Mouse (Mus musculus) forebrain, embryonic 12.5 days (tissue): ENCODE data around the gene Klhl22. TPM values are rescaled to one million over a fixed set of nuclear protein-coding genes. Genes with fewer than 3 reads are reported as not detected.

Source experiments
- ATAC-seq: fragments of 200-750 bp; cut with Nextera tagmentation; 2 replicates; pipeline ENCODE4 v1.8.0; 2017; ENCODE audit warnings: moderate TSS enrichment; ENCODE audit not compliant: low FRiP score
- H3K27ac ChIP-seq: fragments of 300-500 bp; sonication (generic); 2 replicates; pipeline ENCODE4 v1.5.1; 2016; ENCODE audit warnings: mild to moderate bottlenecking
- H3K27me3 ChIP-seq: fragments of 300-500 bp; sonication (generic); 2 replicates; pipeline ENCODE4 v1.6.1; 2016; ENCODE audit warnings: mild to moderate bottlenecking
- H3K36me3 ChIP-seq: fragments of 300-500 bp; sonication (generic); replicated peaks from 2 replicates; pipeline ENCODE4 v1.6.1; 2016; ENCODE audit warnings: mild to moderate bottlenecking
- H3K4me1 ChIP-seq: fragments of 300-500 bp; sonication (generic); 2 replicates; pipeline ENCODE4 v1.6.1; 2016
- H3K4me2 ChIP-seq: fragments of 300-500 bp; sonication (generic); 2 replicates; pipeline ENCODE4 v1.6.1; 2016; ENCODE audit warnings: mild to moderate bottlenecking, moderate library complexity
- H3K4me3 ChIP-seq: fragments of 300-500 bp; sonication (generic); replicated peaks from 2 replicates; pipeline ENCODE4 v1.5.1; 2016; ENCODE audit warnings: mild to moderate bottlenecking
- H3K9ac ChIP-seq: fragments of 300-500 bp; sonication (generic); 2 replicates; pipeline ENCODE4 v1.6.1; 2016; ENCODE audit warnings: mild to moderate bottlenecking
- H3K9me3 ChIP-seq: fragments of 300-500 bp; sonication (generic); 2 replicates; pipeline ENCODE4 v1.6.1; 2016
- WGBS: fragments of 180-500 bp; shearing (Covaris S2); methylation state at CpG from one replicate; pipeline ENCODE4 v1.1.7; 2016; 5-methylcytosine and 5-hydroxymethylcytosine counted together
- polyA plus RNA-seq: library from polyadenylated mRNA; unstranded; fragments of >200 nt; fragmentation: Nextera tagmentation; extraction: Ambion mirVana; gene quantifications from 2 replicates; pipeline ENCODE4 v1.2.1, GENCODE M21; 2016

Klhl22 gene
- 49.7 and 50.4 TPM in 2 replicates for polyA plus RNA-seq

GRCm38 (mm10) chr16:17759344-17759773, at the start of gene Klhl22:
Gene Klhl22 (plus strand): TSS chr16:17759618.
- Histone ChIP-seq H3K9me3 (no peaks in the 10 kb centered on the region), H3K36me3 (peaks cover 9% of the 10 kb centered on the region), H3K27ac (peak within 1 kb of the TSS; percentile 77), H3K27me3 (peaks cover 23% of the 10 kb centered on the region), H3K9ac (peak within 1 kb of the TSS; percentile 90), H3K4me2 (peak within 1 kb of the TSS; percentile 97), H3K4me1 (peaks cover 30% of the 10 kb centered on the region), H3K4me3 (peak within 1 kb of the TSS; percentile 69)
- peak; percentile 96 for ATAC-seq
- WGBS, result 2% methylated on average over 28 of the region's 28 CpGs

DNA sequence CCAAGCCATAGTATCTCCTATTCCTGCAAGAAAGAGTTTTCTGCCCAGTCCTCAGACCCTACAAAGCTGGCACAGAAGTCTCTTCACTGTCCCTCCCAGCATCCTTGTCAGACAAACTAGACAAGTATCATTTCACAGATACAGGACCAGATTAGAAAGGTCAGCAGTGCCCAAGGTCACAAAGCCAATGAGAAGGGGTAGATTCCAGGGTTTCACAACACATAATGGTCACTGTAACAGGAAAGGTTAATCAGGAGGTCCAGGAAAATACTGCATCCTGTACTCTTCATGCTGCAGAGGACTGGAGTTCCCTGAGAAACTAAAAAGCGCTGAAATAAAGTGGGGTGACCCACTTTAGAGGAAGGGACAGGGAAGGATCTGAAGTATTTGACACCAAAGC, 41.6 kb upstream of the Klhl22 start:
- Histone ChIP-seq H3K9ac (no peak overlapping the region), H3K27me3 (no peaks in the 10 kb centered on the region), H3K4me2 (no peak overlapping the region), H3K9me3 (no peaks in the 10 kb centered on the region), H3K4me1 (peaks cover 14% of the 10 kb centered on the region), H3K36me3 (no peaks in the 10 kb centered on the region), H3K27ac (no peak overlapping the region), H3K4me3 (no peak overlapping the region)
- WGBS, result 89% methylated on average over 1 of the region's 1 CpGs
- ATAC-seq, result no peak

- H3K4me3 ChIP-seq, result peak overlapping the region; percentile 93
- no peaks in the 10 kb centered on the region for H3K27me3 ChIP-seq
- H3K4me2 ChIP-seq, result peak overlapping the region; percentile 76
- WGBS, result 72% methylated on average over 9 of the region's 9 CpGs
- H3K27ac ChIP-seq, result no peak overlapping the region
- peak overlapping the region; percentile 82 for H3K9ac ChIP-seq
- ATAC-seq, result no peak
- no peaks in the 10 kb centered on the region for H3K9me3 ChIP-seq
- H3K4me1 ChIP-seq, result peaks cover 16% of the 10 kb centered on the region
- H3K36me3 ChIP-seq, result no peaks in the 10 kb centered on the region
These were observed 38.2 kb upstream of the Klhl22 start for GRCm38 (mm10) chr16:17721114-17721808.

DNA sequence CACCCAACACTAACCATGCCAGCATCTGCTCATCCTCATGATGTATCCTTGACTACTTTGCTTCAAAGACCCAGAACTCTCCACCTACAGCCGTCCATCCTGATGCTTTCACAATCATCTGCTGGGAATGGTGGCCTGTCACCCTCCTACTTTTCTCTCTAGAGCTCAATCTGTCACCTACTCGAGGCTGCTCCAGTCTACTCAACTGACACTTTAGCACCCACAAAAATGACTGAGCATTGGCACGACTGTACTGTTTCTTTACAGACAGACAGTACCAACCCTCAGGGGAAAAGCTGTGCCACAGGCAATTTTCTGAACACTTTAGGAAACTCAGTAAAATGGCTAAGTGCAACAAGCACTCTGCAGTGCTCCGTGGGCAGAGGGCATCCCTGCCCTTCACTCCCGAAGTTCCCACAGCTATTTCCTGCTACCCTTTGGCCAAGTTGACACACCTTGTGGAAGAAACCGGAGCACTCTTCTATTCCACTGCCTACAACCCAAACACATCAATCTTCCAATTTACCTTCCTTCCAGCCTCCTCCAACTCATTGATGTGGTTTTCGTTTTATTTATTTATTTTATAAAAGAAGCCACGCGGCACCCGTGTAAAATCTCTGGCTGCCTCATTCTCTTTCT, 37.5 kb upstream of the Klhl22 start:
- Histone ChIP-seq H3K4me3 (peak overlapping the region; percentile 93), H3K27me3 (no peaks in the 10 kb centered on the region), H3K4me1 (peaks cover 18% of the 10 kb centered on the region), H3K4me2 (peak overlapping the region; percentile 76), H3K27ac (peak overlapping the region; percentile 75), H3K9ac (peak overlapping the region; percentile 82), H3K9me3 (no peaks in the 10 kb centered on the region), H3K36me3 (no peaks in the 10 kb centered on the region)
- ATAC-seq, result no peak
- 12% methylated on average over 10 of the region's 10 CpGs for WGBS

- WGBS, result 2% methylated on average over 44 of the region's 44 CpGs
- no peaks in the 10 kb centered on the region for H3K9me3 ChIP-seq
- H3K4me1 ChIP-seq, result peaks cover 23% of the 10 kb centered on the region
- peak overlapping the region; percentile 93 for H3K4me3 ChIP-seq
- peak; percentile 91 for ATAC-seq
- H3K27ac ChIP-seq, result peak overlapping the region; percentile 75
- no peaks in the 10 kb centered on the region for H3K36me3 ChIP-seq
- H3K27me3 ChIP-seq, result no peaks in the 10 kb centered on the region
- peak overlapping the region; percentile 82 for H3K9ac ChIP-seq
- peak overlapping the region; percentile 76 for H3K4me2 ChIP-seq
These were observed 36.7 kb upstream of the Klhl22 start for GRCm38 (mm10) chr16:17722461-17723324.

DNA sequence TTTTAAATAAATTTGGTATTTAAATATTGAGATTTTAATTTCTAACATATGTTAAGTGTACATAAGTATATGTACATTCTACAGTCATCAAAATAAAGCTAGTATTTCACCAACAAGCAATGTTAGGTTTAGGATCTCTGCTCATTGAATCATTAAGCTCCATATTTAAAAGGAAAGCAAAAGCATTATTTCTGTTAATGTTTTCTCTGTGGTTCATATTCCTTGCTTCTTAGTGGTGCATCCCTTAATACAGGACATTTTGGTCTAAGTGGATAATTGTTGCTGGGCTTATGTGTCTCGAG, 36.1 kb upstream of the Klhl22 start:
- Histone ChIP-seq H3K9ac (no peak overlapping the region), H3K4me3 (no peak overlapping the region), H3K27me3 (no peaks in the 10 kb centered on the region), H3K9me3 (no peaks in the 10 kb centered on the region), H3K27ac (no peak overlapping the region), H3K36me3 (no peaks in the 10 kb centered on the region), H3K4me1 (peaks cover 24% of the 10 kb centered on the region), H3K4me2 (no peak overlapping the region)
- 88% methylated on average over 1 of the region's 1 CpGs for WGBS
- no peak for ATAC-seq

DNA sequence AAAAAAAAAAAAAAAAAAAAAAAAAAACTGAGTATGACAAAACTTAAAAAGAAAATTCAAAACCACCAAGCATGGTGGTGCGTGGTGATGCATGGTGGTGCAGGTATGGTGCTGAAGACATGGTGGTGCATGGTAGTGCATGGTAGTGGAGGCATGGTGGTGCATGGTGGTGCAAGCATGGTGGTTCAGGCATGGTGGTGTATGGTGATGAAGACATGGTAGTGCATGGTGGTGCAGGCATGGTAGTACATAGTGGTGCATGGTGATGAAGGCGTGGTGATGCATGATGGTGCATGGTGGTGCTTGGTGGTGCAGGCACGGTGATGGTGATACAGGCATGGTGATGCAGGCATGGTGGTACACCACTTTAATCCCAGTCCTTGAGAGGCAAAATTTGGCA, 35.0 kb upstream of the Klhl22 start:
- WGBS, result 91% methylated on average over 3 of the region's 3 CpGs
- no peak overlapping the region for H3K9ac ChIP-seq
- peaks cover 24% of the 10 kb centered on the region for H3K4me1 ChIP-seq
- H3K9me3 ChIP-seq, result no peaks in the 10 kb centered on the region
- H3K4me3 ChIP-seq, result no peak overlapping the region
- no peak for ATAC-seq
- H3K27me3 ChIP-seq, result no peaks in the 10 kb centered on the region
- no peak overlapping the region for H3K4me2 ChIP-seq
- no peak overlapping the region for H3K27ac ChIP-seq
- H3K36me3 ChIP-seq, result no peaks in the 10 kb centered on the region

- Histone ChIP-seq H3K9me3 (no peaks in the 10 kb centered on the region), H3K27me3 (no peaks in the 10 kb centered on the region), H3K9ac (no peak overlapping the region), H3K36me3 (no peaks in the 10 kb centered on the region), H3K4me2 (0 out of 2 replicates have a peak overlapping the region, but pooled peaks have one; percentile 19), H3K4me3 (no peak overlapping the region), H3K4me1 (peaks cover 10% of the 10 kb centered on the region; the same call in 1 of the 2 replicates), H3K27ac (no peak overlapping the region)
- WGBS, result 17% methylated on average over 5 of the region's 5 CpGs
- ATAC-seq, result no peak
These were observed 32.1 kb upstream of the Klhl22 start for GRCm38 (mm10) chr16:17727179-17727861.

- Histone ChIP-seq H3K27me3 (peaks cover 9% of the 10 kb centered on the region; the same call in 1 of the 2 replicates), H3K4me3 (no peak overlapping the region), H3K9me3 (no peaks in the 10 kb centered on the region), H3K27ac (no peak overlapping the region), H3K4me2 (no peak overlapping the region), H3K36me3 (no peaks in the 10 kb centered on the region), H3K4me1 (peaks cover 8% of the 10 kb centered on the region; the same call in 1 of the 2 replicates), H3K9ac (no peak overlapping the region)
- no peak for ATAC-seq
These were observed 29.4 kb upstream of the Klhl22 start for GRCm38 (mm10) chr16:17729974-17730373.

DNA sequence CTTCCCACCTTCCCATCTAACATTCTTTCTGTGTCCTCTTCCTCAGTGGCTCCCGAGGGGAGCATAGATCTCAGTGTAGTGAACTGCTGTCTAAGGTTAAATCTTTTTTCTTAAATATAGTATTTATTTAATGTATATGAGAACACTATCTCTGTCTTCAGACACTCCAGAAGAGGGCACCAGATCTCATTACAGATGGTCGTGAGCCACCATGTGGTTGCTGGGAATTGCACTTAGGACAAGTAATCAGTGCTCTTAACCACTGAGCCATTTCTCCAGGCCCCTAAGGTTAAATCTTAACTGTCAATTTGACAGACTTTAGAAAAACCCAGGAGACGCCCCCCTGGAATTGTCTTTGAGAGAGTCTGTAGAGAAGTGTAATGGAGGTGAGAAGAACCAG, 27.4 kb upstream of the Klhl22 start:
- ATAC-seq, result no peak
- Histone ChIP-seq H3K36me3 (no peaks in the 10 kb centered on the region), H3K27me3 (peaks cover 9% of the 10 kb centered on the region; the same call in 1 of the 2 replicates), H3K4me2 (no peak overlapping the region), H3K9me3 (no peaks in the 10 kb centered on the region), H3K9ac (no peak overlapping the region), H3K4me3 (no peak overlapping the region), H3K27ac (no peak overlapping the region), H3K4me1 (peaks cover 5% of the 10 kb centered on the region; the same call in 1 of the 2 replicates)
- 44% methylated on average over 3 of the region's 3 CpGs for WGBS

DNA sequence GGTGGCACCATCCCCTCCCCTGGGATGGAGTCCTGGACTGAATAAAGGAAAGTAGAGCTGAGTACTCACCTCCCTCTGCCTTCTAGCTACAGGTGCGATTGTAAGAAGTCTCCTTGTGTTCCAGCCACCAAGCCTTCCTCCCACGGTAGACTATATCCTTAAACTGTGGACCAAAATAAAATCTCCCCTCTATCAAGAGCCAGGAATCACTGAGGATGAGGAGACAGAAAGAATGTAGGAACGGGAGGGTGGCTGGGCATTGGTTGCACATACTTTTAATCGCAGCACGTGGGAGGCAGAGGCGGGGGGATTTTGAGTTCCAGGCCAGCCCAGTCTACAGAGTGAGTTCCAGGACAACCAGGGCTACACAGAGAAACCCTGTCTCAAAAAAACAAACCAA, 27.0 kb upstream of the Klhl22 start:
- no peak overlapping the region for H3K4me2 ChIP-seq
- 0 out of 2 replicates have a peak, but pooled peaks cover 3% of the 10 kb centered on the region for H3K4me1 ChIP-seq
- H3K27ac ChIP-seq, result no peak overlapping the region
- no peaks in the 10 kb centered on the region for H3K9me3 ChIP-seq
- no peak overlapping the region for H3K9ac ChIP-seq
- H3K36me3 ChIP-seq, result no peaks in the 10 kb centered on the region
- WGBS, result 71% methylated on average over 6 of the region's 6 CpGs
- no peak overlapping the region for H3K4me3 ChIP-seq
- H3K27me3 ChIP-seq, result peaks cover 9% of the 10 kb centered on the region; the same call in 1 of the 2 replicates
- ATAC-seq, result no peak
